Mouse (Mus musculus) lung, postnatal 25 days (tissue): ENCODE data around the gene Vmn1r138.
"Not testable (repeated sequence)": the region's sequence is repeated elsewhere in the genome, so short reads cannot be mapped to it uniquely, and the experiment has no call there.

Experiments used
- DNase-seq: peaks from one replicate; pipeline ENCODE4 v3.0.0; 2022; ENCODE audit warnings: low spot score

The Vmn1r138 gene

GRCm38 (mm10) chr7:22028797-22029196, at the start of gene Vmn1r138:
Gene Vmn1r138 (minus strand): TSS chr7:22028897.
- DNase-seq, result not testable (repeated sequence)

GRCm38 (mm10) chr7:22068757-22069156, 40.1 kb upstream of the Vmn1r138 start, which contains the start of gene Vmn1r139:
Gene Vmn1r139 (plus strand): TSS chr7:22069057.
- not testable (repeated sequence) for DNase-seq

- not testable (repeated sequence) for DNase-seq
These were observed 27.5 kb upstream of the Vmn1r138 start, which contains the start of gene Gm6176 for GRCm38 (mm10) chr7:22056205-22056604. Gene Gm6176 (minus strand): TSS chr7:22056305.

GRCm38 (mm10) chr7:21994287-21994686, 34.4 kb downstream of the Vmn1r138 start, which contains the start of gene Vmn1r137:
Gene Vmn1r137 (plus strand): TSS chr7:21994587.
- not testable (repeated sequence) for DNase-seq
